Mouse (Mus musculus) midbrain, embryonic 11.5 days (tissue): ENCODE measurements around the gene Plekhs1. TPM values are rescaled to one million over a fixed set of nuclear protein-coding genes. Genes with fewer than 3 reads are reported as not detected.
"Not testable (repeated sequence)": the region's sequence is repeated elsewhere in the genome, so short reads cannot be mapped to it uniquely, and the experiment has no call there.

Experiments
- ATAC-seq: fragments of 200-750 bp; cut with Nextera tagmentation; 2 replicates; pipeline ENCODE4 v1.8.0; 2017; ENCODE audit warnings: moderate TSS enrichment, moderate library complexity; ENCODE audit not compliant: low FRiP score
- DNase-seq: peaks from one replicate; pipeline ENCODE4 v3.0.0; 2015; ENCODE audit warnings: low spot score; ENCODE audit errors: missing footprints
- H3K27ac ChIP-seq: fragments of 300-500 bp; sonication (generic); 2 replicates; pipeline ENCODE4 v1.5.1; 2014; ENCODE audit warnings: low read depth, low read length
- H3K27me3 ChIP-seq: fragments of 300-500 bp; sonication (generic); 2 replicates; pipeline ENCODE4 v1.6.1; 2014; ENCODE audit warnings: mild to moderate bottlenecking, low read length, moderate library complexity, mixed read lengths; ENCODE audit not compliant: control insufficient read depth, insufficient read depth
- H3K36me3 ChIP-seq: fragments of 300-500 bp; sonication (generic); 2 replicates; pipeline ENCODE4 v1.6.1; 2014; ENCODE audit warnings: mild to moderate bottlenecking, low read length, moderate library complexity, mixed read lengths; ENCODE audit not compliant: control insufficient read depth, insufficient read depth
- H3K4me1 ChIP-seq: fragments of 300-500 bp; sonication (generic); 2 replicates; pipeline ENCODE4 v1.6.1; 2014; ENCODE audit warnings: low read length; ENCODE audit not compliant: control insufficient read depth, insufficient read depth
- H3K4me2 ChIP-seq: fragments of 300-500 bp; sonication (generic); 2 replicates; pipeline ENCODE4 v1.6.1; 2014; ENCODE audit warnings: mild to moderate bottlenecking, moderate library complexity
- H3K4me3 ChIP-seq: fragments of 300-500 bp; sonication (generic); 2 replicates; pipeline ENCODE4 v1.5.1; 2014; ENCODE audit warnings: low read depth, low read length
- H3K9ac ChIP-seq: fragments of 300-500 bp; sonication (generic); 2 replicates; pipeline ENCODE4 v1.6.1; 2014; ENCODE audit warnings: low read length
- H3K9me3 ChIP-seq: fragments of 300-500 bp; sonication (generic); 2 replicates; pipeline ENCODE4 v1.6.1; 2016; ENCODE audit warnings: low read length; ENCODE audit not compliant: control insufficient read depth
- WGBS: fragments of 180-500 bp; shearing (Covaris S2); extraction: QIAGEN DNeasy Blood & Tissue Kit; methylation state at CpG from one replicate; pipeline ENCODE4 v1.1.7; 2014; 5-methylcytosine and 5-hydroxymethylcytosine counted together
- polyA plus RNA-seq: library from polyadenylated mRNA; unstranded; fragments of >200 nt; fragmentation: Nextera tagmentation; extraction: Ambion mirVana; gene quantifications from 2 replicates; pipeline ENCODE4 v1.2.1, GENCODE M21; 2014

The Plekhs1 gene
- polyA plus RNA-seq, 1 experiment from 2014 or later = 0.10 TPM

DNA sequence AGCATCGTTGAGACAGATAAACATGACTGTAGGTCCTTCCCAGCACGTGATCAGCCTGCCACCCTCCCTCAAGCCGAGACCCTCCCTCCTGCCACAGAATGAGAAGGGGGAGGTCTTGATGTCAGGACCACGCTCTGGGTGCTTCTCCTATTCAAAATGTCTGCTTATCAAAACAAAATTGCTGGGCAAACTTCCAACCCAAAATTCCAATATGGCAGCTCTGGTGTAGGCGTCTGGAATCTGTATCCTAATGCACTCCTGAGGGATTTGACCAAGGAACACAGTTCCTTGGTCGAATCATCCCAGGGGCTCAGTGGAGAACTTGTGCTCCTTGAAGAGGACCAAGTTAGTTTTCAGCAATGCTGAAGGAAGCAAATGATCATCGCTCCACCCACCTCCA, 25.5 kb downstream of the Plekhs1 start:
- H3K36me3 ChIP-seq = no peaks in the 10 kb centered on the region
- no peaks in the 10 kb centered on the region for H3K9me3 ChIP-seq
- H3K4me2 ChIP-seq = no peak overlapping the region
- H3K27me3 ChIP-seq = no peaks in the 10 kb centered on the region
- no peak overlapping the region for H3K4me3 ChIP-seq
- ATAC-seq (no peak), DNase-seq (peak; percentile 2)
- H3K4me1 ChIP-seq = peaks cover 7% of the 10 kb centered on the region; the same call in 1 of the 2 replicates
- no peak overlapping the region for H3K27ac ChIP-seq
- H3K9ac ChIP-seq = no peak overlapping the region
- 84% methylated on average over 7 of the region's 7 CpGs for WGBS

DNA sequence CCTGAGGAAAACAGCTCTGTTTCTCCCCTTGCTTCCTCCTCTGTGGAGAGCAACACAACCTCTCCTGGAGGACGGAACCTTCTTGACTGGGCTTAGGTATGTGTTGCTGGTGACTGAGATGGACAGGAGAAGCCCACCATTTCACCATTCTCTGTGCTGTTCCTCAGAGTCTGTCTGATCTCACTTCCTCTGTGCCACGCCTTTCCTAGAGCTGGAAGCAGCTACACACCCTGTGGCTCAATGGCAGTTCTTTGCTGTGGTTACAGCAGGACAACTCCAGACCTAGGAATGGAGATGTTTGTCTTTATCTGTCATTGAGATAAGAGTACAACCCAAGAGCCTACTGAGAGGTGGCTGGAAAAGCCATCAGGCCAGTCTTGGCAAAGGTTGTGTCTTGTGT, 25.9 kb downstream of the Plekhs1 start:
- no peaks in the 10 kb centered on the region for H3K36me3 ChIP-seq
- WGBS = 96% methylated on average over 2 of the region's 2 CpGs
- no peak for ATAC-seq
- no peak overlapping the region for H3K4me3 ChIP-seq
- H3K4me1 ChIP-seq = peaks cover 7% of the 10 kb centered on the region; the same call in 1 of the 2 replicates
- no peaks in the 10 kb centered on the region for H3K9me3 ChIP-seq
- no peak overlapping the region for H3K9ac ChIP-seq
- H3K27me3 ChIP-seq = no peaks in the 10 kb centered on the region
- peak; percentile 2 for DNase-seq
- no peak overlapping the region for H3K27ac ChIP-seq
- no peak overlapping the region for H3K4me2 ChIP-seq

DNA sequence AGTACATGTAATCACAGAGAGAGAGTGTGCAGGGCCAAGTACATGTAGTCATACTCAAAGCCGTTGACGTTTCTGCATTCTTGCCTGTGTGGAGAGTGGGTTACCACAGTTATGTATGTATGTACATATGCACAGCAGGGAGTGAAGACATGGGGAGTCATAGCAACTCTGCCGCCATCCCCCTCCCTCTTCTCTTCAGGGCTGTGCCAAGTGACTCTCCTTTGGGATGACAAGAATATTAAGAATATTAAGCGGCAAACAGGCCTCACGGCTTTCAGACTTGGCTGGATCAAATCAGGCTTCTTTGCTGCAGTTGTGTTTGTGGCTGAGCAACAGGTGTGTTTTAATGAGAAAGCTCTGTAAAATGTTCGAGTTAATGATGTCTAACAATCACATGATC, 28.2 kb downstream of the Plekhs1 start:
- no peak overlapping the region for H3K4me3 ChIP-seq
- H3K4me1 ChIP-seq = peaks cover 4% of the 10 kb centered on the region; the same call in 1 of the 2 replicates
- H3K4me2 ChIP-seq = no peak overlapping the region
- no peak for ATAC-seq
- no peaks in the 10 kb centered on the region for H3K27me3 ChIP-seq
- H3K9me3 ChIP-seq = no peaks in the 10 kb centered on the region
- no peak overlapping the region for H3K9ac ChIP-seq
- WGBS = 85% methylated on average over 6 of the region's 6 CpGs
- no peak overlapping the region for H3K27ac ChIP-seq
- peak; percentile 60 for DNase-seq
- H3K36me3 ChIP-seq = no peaks in the 10 kb centered on the region

DNA sequence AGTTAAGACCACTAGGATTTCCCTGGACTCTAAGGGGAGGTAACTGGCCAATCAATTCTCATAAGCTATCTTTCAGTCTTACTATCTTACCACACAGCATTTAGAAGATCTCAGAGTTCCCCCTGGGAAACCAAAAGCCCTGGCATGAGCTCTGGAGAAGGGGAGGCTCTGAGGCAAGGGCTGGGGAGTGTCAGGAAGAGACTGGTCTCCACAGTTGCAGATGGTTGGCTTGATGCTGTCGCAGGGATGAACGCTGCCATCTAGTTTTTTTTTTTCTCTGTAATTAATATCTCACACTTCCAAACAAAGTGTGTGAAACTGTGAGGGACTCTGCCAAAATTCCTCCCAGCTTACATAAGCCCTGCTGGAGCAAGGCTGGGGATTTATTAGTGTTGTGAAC, 32.7 kb downstream of the Plekhs1 start:
- not testable (repeated sequence) for H3K27ac ChIP-seq, DNase-seq, ATAC-seq

DNA sequence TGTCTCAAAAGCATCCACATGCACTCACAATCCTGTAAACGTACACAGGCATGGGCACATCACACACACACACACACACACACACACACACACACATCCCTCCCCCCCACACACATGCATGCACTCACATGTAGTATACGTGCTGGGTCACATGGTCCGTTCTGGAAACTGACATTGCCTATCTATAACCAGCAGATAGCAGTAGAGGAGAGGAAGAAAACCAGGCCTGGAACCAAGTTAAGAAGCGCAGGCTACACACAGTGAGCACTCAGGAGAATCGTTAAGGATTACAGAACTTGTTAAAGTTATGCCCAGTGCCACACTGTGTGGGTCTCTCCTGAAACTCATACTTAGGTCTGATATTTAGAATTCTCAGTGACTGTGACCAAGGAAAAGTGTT, 41.6 kb downstream of the Plekhs1 start:
- not testable (repeated sequence) for H3K9ac ChIP-seq, H3K27me3 ChIP-seq, H3K27ac ChIP-seq, H3K4me3 ChIP-seq, H3K9me3 ChIP-seq, H3K4me2 ChIP-seq, DNase-seq, ATAC-seq, H3K4me1 ChIP-seq, H3K36me3 ChIP-seq
- no CpG with 5 or more reads among the region's 5 CpGs for WGBS

More for the DNA sequence above, 32.7 kb downstream of the Plekhs1 start:
- H3K4me2 ChIP-seq, H3K36me3 ChIP-seq, H3K4me1 ChIP-seq, H3K9ac ChIP-seq, H3K9me3 ChIP-seq, H3K27me3 ChIP-seq, H3K4me3 ChIP-seq: not testable (repeated sequence)
- WGBS = no CpG with 5 or more reads among the region's 2 CpGs

DNA sequence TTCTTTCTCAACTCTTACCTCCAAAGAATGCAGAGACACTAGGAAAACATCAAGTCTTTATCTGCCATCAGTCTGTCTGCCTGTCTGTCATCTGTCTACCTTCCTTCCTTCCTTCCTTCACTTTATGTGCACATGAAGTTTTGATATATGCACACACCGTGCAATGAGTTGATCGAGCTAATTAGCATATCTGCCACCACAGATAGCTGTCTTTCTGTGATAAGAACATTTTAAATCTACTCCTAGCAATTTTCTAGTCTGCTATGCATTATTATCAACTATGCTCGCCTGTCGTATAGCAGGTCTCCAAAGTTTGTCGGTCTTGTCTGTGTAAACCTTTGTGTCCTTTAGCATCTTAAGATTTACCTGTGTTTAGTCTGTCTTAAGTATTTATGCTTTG, 42.1 kb downstream of the Plekhs1 start:
- H3K27ac ChIP-seq, H3K4me3 ChIP-seq, H3K36me3 ChIP-seq, H3K27me3 ChIP-seq, DNase-seq, H3K4me2 ChIP-seq, ATAC-seq, H3K9ac ChIP-seq, H3K4me1 ChIP-seq, H3K9me3 ChIP-seq: not testable (repeated sequence)
- WGBS = no CpG with 5 or more reads among the region's 5 CpGs

DNA sequence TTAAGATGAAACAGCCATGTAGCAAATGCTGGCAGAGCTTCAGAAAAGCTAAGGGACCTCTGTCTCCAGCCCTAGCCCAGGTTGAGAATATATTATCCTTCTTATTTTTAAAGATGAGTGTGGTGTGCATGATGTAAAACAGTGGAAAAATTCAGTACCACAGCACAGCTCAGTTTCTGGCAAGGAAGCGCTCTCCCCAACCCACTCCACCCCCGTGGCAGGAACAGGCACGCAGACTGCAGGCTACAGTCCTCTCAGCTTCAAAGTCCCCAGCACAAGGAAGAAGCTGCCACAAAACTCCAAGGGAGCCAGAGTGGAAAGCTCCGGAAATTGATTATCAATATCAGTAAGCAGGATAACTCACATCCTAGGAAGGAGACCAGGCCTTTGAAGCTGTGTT, 49.8 kb downstream of the Plekhs1 start:
- not testable (repeated sequence) for H3K4me2 ChIP-seq, H3K9ac ChIP-seq, H3K4me3 ChIP-seq, ATAC-seq, H3K27ac ChIP-seq, H3K9me3 ChIP-seq, H3K36me3 ChIP-seq, DNase-seq, H3K4me1 ChIP-seq, H3K27me3 ChIP-seq
- WGBS = no CpG with 5 or more reads among the region's 4 CpGs

DNA sequence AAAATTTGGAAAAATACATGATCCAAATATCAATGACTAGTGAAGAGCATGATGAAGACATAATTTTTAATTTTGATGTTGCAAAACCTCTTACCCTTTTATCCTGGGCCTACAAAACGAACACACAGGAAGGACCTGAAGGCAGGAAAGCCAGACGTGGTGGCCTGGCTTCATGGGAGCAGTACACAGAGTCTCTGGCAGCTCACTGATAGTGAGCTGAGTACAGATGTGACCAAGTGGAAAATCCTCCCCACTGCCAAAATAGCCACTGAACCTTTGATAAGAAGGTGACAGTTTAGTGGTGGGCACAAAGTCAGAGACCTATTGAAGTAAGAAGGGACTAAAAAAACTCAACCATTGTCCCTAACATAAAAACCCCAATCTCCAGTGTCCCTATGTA, 52.1 kb downstream of the Plekhs1 start:
- not testable (repeated sequence) for DNase-seq, H3K9me3 ChIP-seq, H3K9ac ChIP-seq, ATAC-seq, H3K27ac ChIP-seq, H3K4me2 ChIP-seq, H3K27me3 ChIP-seq, H3K36me3 ChIP-seq, H3K4me3 ChIP-seq, H3K4me1 ChIP-seq
- no CpG with 5 or more reads among the region's 2 CpGs for WGBS

DNA sequence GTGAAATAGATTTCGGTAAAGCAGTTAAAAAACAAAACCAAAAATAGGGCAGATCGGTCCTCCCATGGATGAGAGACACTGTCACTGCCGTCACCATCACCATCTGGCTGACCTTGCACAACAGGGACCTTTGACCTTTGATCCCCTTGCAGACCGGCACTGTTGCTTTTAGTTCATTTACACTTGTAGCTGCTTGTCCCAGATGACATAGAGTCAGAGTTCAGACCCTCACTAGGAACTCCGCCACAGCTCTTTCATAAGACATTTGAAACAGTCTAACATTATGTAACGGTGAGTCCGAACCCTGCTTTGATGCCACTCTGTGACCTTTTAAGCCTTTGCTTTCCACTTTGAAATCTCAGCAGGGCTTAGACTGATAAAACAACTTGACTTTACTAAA, 58.0 kb downstream of the Plekhs1 start:
- H3K4me1 ChIP-seq, ATAC-seq, H3K9ac ChIP-seq, H3K9me3 ChIP-seq, H3K4me2 ChIP-seq, H3K27ac ChIP-seq, DNase-seq, H3K27me3 ChIP-seq, H3K36me3 ChIP-seq, H3K4me3 ChIP-seq: not testable (repeated sequence)
- WGBS = no CpG with 5 or more reads among the region's 7 CpGs

DNA sequence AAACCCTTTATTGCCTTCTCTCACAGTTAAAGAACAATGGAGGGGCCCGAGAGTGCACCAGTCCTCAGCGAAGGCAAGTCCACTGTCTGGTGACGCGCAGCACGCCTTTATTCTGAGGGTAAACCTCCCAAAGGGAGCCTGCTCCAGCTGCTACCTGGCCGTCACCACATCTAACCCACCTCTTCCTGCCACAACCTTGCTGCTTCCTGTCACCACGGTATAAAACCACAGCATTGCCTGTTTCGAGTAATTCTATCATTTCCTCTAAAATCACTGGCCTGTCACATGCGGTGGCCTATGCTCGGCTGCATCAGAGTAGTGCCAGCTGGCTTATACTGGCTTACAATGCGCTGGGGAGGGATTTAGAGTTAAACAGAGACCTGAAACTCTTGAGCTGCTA, 69.1 kb downstream of the Plekhs1 start:
- WGBS = no CpG with 5 or more reads among the region's 11 CpGs
- ATAC-seq, H3K27ac ChIP-seq, H3K36me3 ChIP-seq, H3K4me3 ChIP-seq, H3K4me2 ChIP-seq, H3K4me1 ChIP-seq, H3K27me3 ChIP-seq, H3K9ac ChIP-seq, H3K9me3 ChIP-seq, DNase-seq: not testable (repeated sequence)
